Mouse (Mus musculus) midbrain, postnatal 0 days (tissue): ENCODE data around the gene Osbpl5. TPM values are rescaled to one million over a fixed set of nuclear protein-coding genes. Genes with fewer than 3 reads are reported as not detected.

ENCODE experiments used
- ATAC-seq: fragments of 200-750 bp; cut with Nextera tagmentation; 2 replicates; pipeline ENCODE4 v1.8.0; 2017; ENCODE audit warnings: moderate number of reproducible peaks, mild to moderate bottlenecking, moderate TSS enrichment, moderate library complexity; ENCODE audit not compliant: low FRiP score
- DNase-seq: peaks from one replicate; pipeline ENCODE4 v3.0.0-alpha.2; 2015; ENCODE audit warnings: low spot score
- H3K27ac ChIP-seq: fragments of 300-500 bp; sonication (generic); 2 replicates; pipeline ENCODE4 v1.5.1; 2014; ENCODE audit warnings: low read depth, mild to moderate bottlenecking, low read length, mixed read lengths
- H3K27me3 ChIP-seq: fragments of 300-500 bp; sonication (generic); 2 replicates; pipeline ENCODE4 v1.6.1; 2014; ENCODE audit warnings: low read length, control low read depth, mixed read lengths; ENCODE audit not compliant: insufficient read depth
- H3K36me3 ChIP-seq: fragments of 300-500 bp; sonication (generic); 2 replicates; pipeline ENCODE4 v1.6.1; 2014; ENCODE audit warnings: low read length, control low read depth, mixed read lengths; ENCODE audit not compliant: insufficient read depth
- H3K4me1 ChIP-seq: fragments of 300-500 bp; sonication (generic); 2 replicates; pipeline ENCODE4 v1.6.1; 2014; ENCODE audit warnings: mild to moderate bottlenecking, control low read depth, antibody characterized with exemption, low read length, mixed read lengths; ENCODE audit not compliant: insufficient read depth
- H3K4me2 ChIP-seq: fragments of 300-500 bp; sonication (generic); 2 replicates; pipeline ENCODE4 v1.6.1; 2014; ENCODE audit warnings: low read depth, mild to moderate bottlenecking, low read length, mixed read lengths; ENCODE audit not compliant: poor library complexity, severe bottlenecking
- H3K4me3 ChIP-seq: fragments of 300-500 bp; sonication (generic); 2 replicates; pipeline ENCODE4 v1.5.1; 2014; ENCODE audit warnings: low read depth, mild to moderate bottlenecking, low read length, moderate library complexity
- H3K9ac ChIP-seq: fragments of 300-500 bp; sonication (generic); replicated peaks from 2 replicates; pipeline ENCODE4 v1.6.1; 2014; ENCODE audit warnings: mild to moderate bottlenecking, low read length, moderate library complexity, mixed read lengths; ENCODE audit not compliant: poor library complexity, severe bottlenecking
- H3K9me3 ChIP-seq: fragments of 300-500 bp; sonication (generic); 2 replicates; pipeline ENCODE4 v1.6.1; 2016; ENCODE audit warnings: low read length, control low read depth
- CTCF ChIP-seq: IDR thresholded peaks from 2 replicates; pipeline ENCODE4 v1.5.1; 2016; ENCODE audit warnings: antibody characterized with exemption, mild to moderate bottlenecking
- WGBS: fragments of 180-500 bp; shearing (Covaris S2); extraction: QIAGEN DNeasy Blood & Tissue Kit; methylation state at CpG from one replicate; pipeline ENCODE4 v1.1.7; 2014; 5-methylcytosine and 5-hydroxymethylcytosine counted together
- polyA plus RNA-seq: library from polyadenylated mRNA; unstranded; fragments of >200 nt; fragmentation: Nextera tagmentation; extraction: Ambion mirVana; gene quantifications from 2 replicates; pipeline ENCODE4 v1.2.1, GENCODE M21; 2015
- total RNA-seq: library from RNA; depleted of rRNA; stranded (reverse); fragments of >200 nt; gene quantifications from 2 replicates; pipeline ENCODE4 v1.2.3, GENCODE M21; 2014

The Osbpl5 gene
- total and polyA plus RNA-seq, 2 experiments from 2014 or later: 26.7 to 52.6 TPM

GRCm38 (mm10) chr7:143776137-143776536 is 19.4 kb upstream of the Osbpl5 start:
- Histone ChIP-seq H3K4me1 (no peaks in the 10 kb centered on the region), H3K27ac (no peak overlapping the region), H3K4me2 (no peak overlapping the region), H3K9me3 (no peaks in the 10 kb centered on the region), H3K27me3 (no peaks in the 10 kb centered on the region), H3K4me3 (no peak overlapping the region), H3K36me3 (peaks cover 18% of the 10 kb centered on the region), H3K9ac (no peak overlapping the region)
- no peak for TF ChIP-seq CTCF
- ATAC-seq (no peak), DNase-seq (no peak)
- 38% methylated on average over 3 of the region's 3 CpGs for WGBS

GRCm38 (mm10) chr7:143769461-143769860 is 12.7 kb upstream of the Osbpl5 start:
- DNase-seq (no peak), ATAC-seq (no peak)
- Histone ChIP-seq H3K4me1 (no peaks in the 10 kb centered on the region), H3K27ac (no peak overlapping the region), H3K36me3 (no peaks in the 10 kb centered on the region), H3K4me2 (no peak overlapping the region), H3K27me3 (0 out of 2 replicates have a peak, but pooled peaks cover under 1% of the 10 kb centered on the region), H3K9ac (no peak overlapping the region), H3K9me3 (no peaks in the 10 kb centered on the region), H3K4me3 (no peak overlapping the region)
- WGBS: 60% methylated on average over 1 of the region's 1 CpGs
- no peak for TF ChIP-seq CTCF

GRCm38 (mm10) chr7:143768267-143768666 is 11.5 kb upstream of the Osbpl5 start:
- no peaks in the 10 kb centered on the region for H3K4me1 ChIP-seq
- 80% methylated on average over 6 of the region's 6 CpGs for WGBS
- no peaks in the 10 kb centered on the region for H3K36me3 ChIP-seq
- H3K27me3 ChIP-seq: 0 out of 2 replicates have a peak, but pooled peaks cover 3% of the 10 kb centered on the region
- H3K9ac ChIP-seq: no peak overlapping the region
- H3K27ac ChIP-seq: no peak overlapping the region
- ATAC-seq: no peak
- no peaks in the 10 kb centered on the region for H3K9me3 ChIP-seq
- H3K4me2 ChIP-seq: no peak overlapping the region
- no peak for DNase-seq
- TF ChIP-seq CTCF: no peak
- H3K4me3 ChIP-seq: no peak overlapping the region

GRCm38 (mm10) chr7:143766893-143767292 is 10.1 kb upstream of the Osbpl5 start, which contains the start of gene Mrgprg:
Gene Mrgprg (minus strand): TSS chr7:143766993.
- no peaks in the 10 kb centered on the region for H3K4me1 ChIP-seq
- TF ChIP-seq CTCF: no peak
- no peak for DNase-seq
- no peak within 1 kb of the TSS for H3K9ac ChIP-seq
- no peaks in the 10 kb centered on the region for H3K36me3 ChIP-seq
- 48% methylated on average over 6 of the region's 6 CpGs for WGBS
- H3K27ac ChIP-seq: no peak within 1 kb of the TSS
- 0 out of 2 replicates have a peak, but pooled peaks cover 3% of the 10 kb centered on the region for H3K27me3 ChIP-seq
- ATAC-seq: no peak
- H3K9me3 ChIP-seq: no peaks in the 10 kb centered on the region
- no peak within 1 kb of the TSS for H3K4me2 ChIP-seq
- H3K4me3 ChIP-seq: no peak within 1 kb of the TSS

GRCm38 (mm10) chr7:143764876-143765530 is 8.2 kb upstream of the Osbpl5 start:
- DNase-seq (no peak), ATAC-seq (no peak)
- H3K36me3 ChIP-seq: no peaks in the 10 kb centered on the region
- no peak overlapping the region for H3K4me3 ChIP-seq
- H3K9me3 ChIP-seq: no peaks in the 10 kb centered on the region
- no peak overlapping the region for H3K9ac ChIP-seq
- no peak for TF ChIP-seq CTCF
- no peak overlapping the region for H3K27ac ChIP-seq
- H3K4me2 ChIP-seq: no peak overlapping the region
- H3K4me1 ChIP-seq: no peaks in the 10 kb centered on the region
- WGBS: 79% methylated on average over 19 of the region's 19 CpGs
- 0 out of 2 replicates have a peak, but pooled peaks cover 3% of the 10 kb centered on the region for H3K27me3 ChIP-seq

GRCm38 (mm10) chr7:143763794-143764193 is 7.0 kb upstream of the Osbpl5 start:
- H3K36me3 ChIP-seq: no peaks in the 10 kb centered on the region
- H3K27me3 ChIP-seq: 0 out of 2 replicates have a peak, but pooled peaks cover 3% of the 10 kb centered on the region
- no peak overlapping the region for H3K4me2 ChIP-seq
- peak; percentile 86 for TF ChIP-seq CTCF
- WGBS: 16% methylated on average over 3 of the region's 3 CpGs
- no peaks in the 10 kb centered on the region for H3K4me1 ChIP-seq
- peak; percentile 27; the same call in 1 of the 2 replicates for ATAC-seq
- H3K9me3 ChIP-seq: no peaks in the 10 kb centered on the region
- DNase-seq: peak; percentile 65
- no peak overlapping the region for H3K4me3 ChIP-seq
- no peak overlapping the region for H3K27ac ChIP-seq
- H3K9ac ChIP-seq: no peak overlapping the region
